ENCODE assay signal across 20 mouse cellular contexts in the genomic region with DNA sequence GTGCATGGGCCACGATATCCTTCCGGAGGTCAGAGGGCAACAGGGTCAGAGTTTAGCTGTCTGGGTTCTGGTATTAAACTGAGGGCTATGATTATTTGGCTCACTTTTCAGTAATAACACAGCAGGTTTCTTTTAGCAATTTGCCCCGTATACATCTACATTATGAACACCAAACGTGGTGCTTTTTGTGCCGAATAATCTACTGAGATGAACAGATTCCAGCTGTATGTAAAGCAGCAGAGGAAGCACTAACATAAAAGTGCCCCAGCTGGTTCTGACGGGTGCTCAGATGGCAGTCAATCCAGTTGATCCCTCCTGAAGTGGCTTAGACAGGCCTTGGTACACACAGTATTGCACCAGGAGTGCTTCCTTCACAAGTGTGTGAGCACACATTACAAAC. TPM values are rescaled to one million over a fixed set of nuclear protein-coding genes. Genes with fewer than 3 reads are reported as not detected.
"Had no signal": no experiment of that assay in that cellular context is flagged by ENCODE, and none has a peak within 500 bp of the region (broad histone marks: within the 10 kb centered on the region; RNA-seq: fewer than 3 reads in every experiment).

No protein-coding gene starts in this region.

RNA-seq across cellular contexts. Expression of a gene that starts 21.2 kb away (rescaled TPM):
- polyA plus RNA-seq: cerebellum, adult 2 months; erythroblast, embryonic 14.5 days; forebrain, embryonic 16.5 days had no signal

RNA-seq across cellular contexts. Expression of a gene that starts 22.6 kb away (rescaled TPM):
- polyA plus RNA-seq: cerebellum, adult 2 months; cortical plate, adult 2 months; embryonic facial prominence, embryonic 10.5 days; embryonic facial prominence, embryonic 11.5 days; embryonic facial prominence, embryonic 12.5 days; embryonic facial prominence, embryonic 13.5 days; embryonic facial prominence, embryonic 15.5 days; erythroblast, embryonic 14.5 days; forebrain, embryonic 10.5 days; forebrain, embryonic 11.5 days; forebrain, embryonic 12.5 days; forebrain, embryonic 13.5 days; forebrain, embryonic 14.5 days; forebrain, embryonic 15.5 days; forebrain, embryonic 16.5 days; forebrain, postnatal 0 days; frontal cortex, adult 2 months had no signal

RNA-seq across cellular contexts. Expression of a gene that starts 45.3 kb away (rescaled TPM):
- polyA plus RNA-seq: erythroblast, embryonic 14.5 days had no signal

RNA-seq across cellular contexts. Expression of a gene that starts 60.0 kb away (rescaled TPM):
- polyA plus RNA-seq: cerebellum, adult 2 months; cortical plate, adult 2 months; embryonic facial prominence, embryonic 10.5 days; embryonic facial prominence, embryonic 11.5 days; embryonic facial prominence, embryonic 12.5 days; embryonic facial prominence, embryonic 13.5 days; embryonic facial prominence, embryonic 14.5 days; embryonic facial prominence, embryonic 15.5 days; erythroblast, embryonic 14.5 days; forebrain, embryonic 10.5 days; forebrain, embryonic 12.5 days; forebrain, embryonic 13.5 days; forebrain, embryonic 14.5 days; forebrain, embryonic 15.5 days; forebrain, embryonic 16.5 days; forebrain, postnatal 0 days; frontal cortex, adult 2 months; gonadal fat pad, adult 2 months; heart, adult 2 months had no signal
